Mouse (Mus musculus) brain, embryonic 14.5 days (tissue): ENCODE measurements around the gene Nbr1. TPM values are rescaled to one million over a fixed set of nuclear protein-coding genes. Genes with fewer than 3 reads are reported as not detected.
A peak's percentile ranks its signal among the peaks of the same experiment; 100 is the strongest.

ENCODE experiments used
- DNase-seq: peaks from one replicate; pipeline ENCODE4 v3.0.0-alpha.2; 2011; ENCODE audit warnings: low read depth
- CTCF ChIP-seq: fragments of 200-500 bp; IDR thresholded peaks from 2 replicates; pipeline ENCODE4 v1.5.1; 2012; ENCODE audit warnings: inconsistent platforms, mild to moderate bottlenecking, moderate library complexity, borderline replicate concordance; ENCODE audit not compliant: insufficient read depth, insufficient read length; ENCODE audit errors: extremely low read depth
- POLR2A ChIP-seq: fragments of 200-500 bp; IDR thresholded peaks from 2 replicates; pipeline ENCODE4 v1.6.1; 2012; ENCODE audit warnings: mild to moderate bottlenecking, inconsistent platforms, borderline replicate concordance; ENCODE audit not compliant: poor library complexity, insufficient read depth, insufficient read length, severe bottlenecking; ENCODE audit errors: extremely low read depth
- polyA plus RNA-seq: library from polyadenylated mRNA; depleted of rRNA; stranded (reverse); fragments of >200 nt; gene quantifications from 2 replicates; pipeline ENCODE4 v1.2.3, GENCODE M21; 2012; rRNA removed

Gene Nbr1
- polyA plus RNA-seq, result 118 and 119 TPM in 2 replicates

- DNase-seq, result peak; percentile 100
- no peak for TF ChIP-seq CTCF
- TF ChIP-seq POLR2A, result no peak
Observed at GRCm38 (mm10) chr11:101551751-101552475, at the start of gene Nbr1, which contains the start of gene Brca1. Gene Nbr1 (plus strand): TSS chr11:101552149. Gene Brca1 (minus strand): TSS chr11:101551955.

- DNase-seq, result peak; percentile 78
- TF ChIP-seq POLR2A, result no peak
- TF ChIP-seq CTCF, result no peak
Observed at GRCm38 (mm10) chr11:101506269-101506780, 45.6 kb upstream of the Nbr1 start.

- no peak for DNase-seq
- TF ChIP-seq CTCF (no peak), POLR2A (no peak)
Observed at GRCm38 (mm10) chr11:101507090-101507489, 44.9 kb upstream of the Nbr1 start.

- DNase-seq, result no peak
- TF ChIP-seq POLR2A (no peak), CTCF (peak; percentile 20; the same call in 1 of the 2 replicates)
Observed at GRCm38 (mm10) chr11:101518937-101519336, 33.0 kb upstream of the Nbr1 start.

- TF ChIP-seq CTCF (no peak), POLR2A (no peak)
- DNase-seq, result no peak
Observed at GRCm38 (mm10) chr11:101519364-101519763, 32.6 kb upstream of the Nbr1 start.

GRCm38 (mm10) chr11:101524446-101524845 lies 27.5 kb upstream of the Nbr1 start:
- no peak for DNase-seq
- TF ChIP-seq POLR2A (no peak), CTCF (no peak)

GRCm38 (mm10) chr11:101525056-101525455 lies 26.9 kb upstream of the Nbr1 start:
- DNase-seq, result peak; percentile 80
- no peak for TF ChIP-seq CTCF
- no peak for TF ChIP-seq POLR2A

- DNase-seq, result peak; percentile 94
Observed at GRCm38 (mm10) chr11:101525936-101526595, 25.9 kb upstream of the Nbr1 start.

GRCm38 (mm10) chr11:101526686-101527085 lies 25.3 kb upstream of the Nbr1 start:
- DNase-seq, result no peak
- TF ChIP-seq POLR2A (no peak), CTCF (no peak)

More at GRCm38 (mm10) chr11:101525936-101526595, 25.9 kb upstream of the Nbr1 start:
- TF ChIP-seq POLR2A, result no peak
- TF ChIP-seq CTCF, result no peak

- TF ChIP-seq POLR2A, result no peak
- TF ChIP-seq CTCF, result no peak
- no peak for DNase-seq
Observed at GRCm38 (mm10) chr11:101543533-101543932, 8.4 kb upstream of the Nbr1 start.

GRCm38 (mm10) chr11:101544132-101544531 lies 7.8 kb upstream of the Nbr1 start:
- peak; percentile 67 for DNase-seq
- no peak for TF ChIP-seq CTCF
- TF ChIP-seq POLR2A, result no peak
